Mouse (Mus musculus): ENCODE measurements around the gene Hba-x. TPM values are rescaled to one million over a fixed set of nuclear protein-coding genes. Genes with fewer than 3 reads are reported as not detected.
A peak's percentile ranks its signal among the peaks of the same experiment; 100 is the strongest.

The Hba-x gene
- total RNA-seq, 1 experiment from 2014 or later = not detected

DNA sequence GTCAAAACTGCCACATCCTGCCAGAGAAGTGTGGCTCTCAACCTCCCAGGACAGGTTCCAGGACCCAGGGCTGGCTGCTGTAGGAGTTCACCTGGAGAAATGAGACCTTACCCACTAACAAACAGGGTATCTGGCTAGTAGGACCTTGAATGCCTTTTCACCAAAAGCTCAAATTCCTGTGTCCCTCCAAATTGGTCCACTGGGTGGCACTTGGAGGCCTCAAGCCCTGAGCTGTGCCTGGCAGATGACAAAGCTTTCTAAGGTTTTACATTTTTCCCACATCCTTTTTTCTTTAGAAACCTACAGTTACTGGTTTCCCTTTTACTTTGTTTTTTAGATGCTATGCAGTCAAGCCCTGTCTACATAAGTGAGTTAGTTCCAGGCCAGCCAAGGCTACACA lies 29.1 kb upstream of the Hba-x start:
- ATAC-seq (replicated peaks; ENCODE audit: low read depth, poor library complexity, severe bottlenecking) = peak; percentile 63

DNA sequence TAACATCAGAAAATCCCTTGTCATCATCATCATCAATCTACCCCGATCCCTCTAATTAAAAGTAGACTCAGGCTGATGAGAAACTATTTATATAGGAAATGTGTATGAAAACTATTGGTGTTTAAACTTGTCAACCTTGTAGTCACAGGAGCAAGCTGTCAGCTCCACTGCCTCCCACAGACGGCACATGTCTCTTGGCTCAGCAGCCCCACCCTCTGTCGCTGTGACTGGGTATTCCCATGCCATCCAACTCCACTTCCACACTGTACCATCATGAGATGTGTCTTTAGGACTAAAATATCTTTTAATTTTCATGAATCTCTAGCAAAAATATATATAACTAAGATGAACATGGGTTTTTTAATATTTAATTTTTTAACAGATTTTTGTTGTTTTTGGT lies 27.9 kb upstream of the Hba-x start:
- ATAC-seq (replicated peaks; ENCODE audit: low read depth, poor library complexity, severe bottlenecking) = no peak

DNA sequence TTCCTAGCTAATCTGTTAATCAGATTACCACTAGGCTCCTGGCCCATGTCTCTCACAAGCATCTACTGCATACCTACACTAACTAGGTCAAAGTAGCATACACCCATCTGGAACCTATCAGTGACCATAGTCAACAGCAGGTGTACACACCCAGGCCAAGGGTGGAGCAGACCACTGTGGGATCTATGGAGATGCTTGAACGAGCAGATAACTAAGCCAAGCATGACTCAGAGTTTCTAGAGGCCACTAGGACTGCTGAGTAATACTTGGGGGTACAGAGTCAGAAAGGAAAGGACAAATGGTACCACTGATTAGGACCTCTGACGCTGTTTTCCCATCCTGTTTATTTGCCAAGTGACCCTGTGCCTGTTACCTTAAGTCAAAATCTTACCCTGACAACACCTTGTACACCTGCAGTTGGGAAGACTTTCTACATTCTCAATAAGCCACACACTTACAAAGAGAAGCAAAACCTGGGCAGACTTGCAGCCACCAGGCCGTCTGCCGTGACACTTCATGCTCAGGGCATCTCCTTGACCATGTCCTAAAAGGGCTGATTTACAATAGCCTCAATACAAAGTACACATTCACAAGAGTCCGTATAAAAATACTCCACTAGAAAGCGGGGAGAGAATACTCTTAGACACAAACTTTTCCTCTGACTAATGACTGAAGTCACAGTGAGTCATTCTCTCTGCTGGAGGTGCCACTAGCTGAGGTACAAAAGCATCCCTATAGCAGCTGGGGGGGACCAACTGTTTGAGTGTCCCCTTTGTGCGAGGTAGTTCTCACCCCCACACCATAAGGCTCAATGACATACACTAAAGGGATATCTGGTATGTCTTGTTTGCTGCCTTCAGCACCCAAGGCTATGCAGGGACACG lies 25.1 kb upstream of the Hba-x start:
- ATAC-seq (replicated peaks; ENCODE audit: low read depth, poor library complexity, severe bottlenecking) = peak; percentile 44

DNA sequence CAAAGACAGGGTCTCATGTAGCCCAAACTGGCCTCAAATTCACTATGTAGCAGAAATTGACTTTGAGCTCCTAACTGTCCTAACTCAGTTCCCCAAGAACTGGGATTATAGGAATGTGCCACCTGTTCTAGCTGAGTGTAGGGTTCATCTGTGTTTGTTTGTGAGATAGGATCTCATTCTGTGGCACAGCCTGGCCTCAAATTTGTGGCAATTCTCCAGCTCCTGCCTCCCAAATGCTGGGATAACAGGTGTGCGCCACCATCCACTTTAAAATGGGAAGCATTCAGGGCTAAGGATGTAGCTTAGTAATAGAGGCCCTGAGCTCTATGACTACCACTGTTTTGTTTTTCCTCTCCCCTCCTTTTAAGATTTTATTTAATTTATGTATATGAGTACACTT lies 23.1 kb upstream of the Hba-x start:
- ATAC-seq (replicated peaks; ENCODE audit: low read depth, poor library complexity, severe bottlenecking) = no peak

DNA sequence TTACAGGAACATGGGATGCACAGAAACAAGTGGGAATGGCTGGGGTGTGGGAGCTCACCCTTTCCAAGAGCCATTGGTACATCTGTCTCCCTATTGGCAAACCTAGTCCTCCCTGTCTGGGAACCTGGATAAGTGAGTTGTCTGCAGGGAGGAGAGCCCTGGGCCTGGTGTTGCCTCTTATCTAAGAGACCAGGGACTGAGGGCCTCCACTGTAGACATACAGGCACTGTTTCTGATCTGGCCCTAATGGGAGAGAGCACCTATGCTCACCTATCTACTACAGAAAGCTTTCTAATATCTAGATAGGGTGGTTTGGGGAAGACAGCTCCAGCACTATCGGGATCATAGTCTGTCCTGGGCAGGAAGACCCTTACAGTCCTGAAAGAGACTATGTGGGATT lies 20.1 kb upstream of the Hba-x start:
- ATAC-seq (replicated peaks; ENCODE audit: low read depth, poor library complexity, severe bottlenecking) = no peak

DNA sequence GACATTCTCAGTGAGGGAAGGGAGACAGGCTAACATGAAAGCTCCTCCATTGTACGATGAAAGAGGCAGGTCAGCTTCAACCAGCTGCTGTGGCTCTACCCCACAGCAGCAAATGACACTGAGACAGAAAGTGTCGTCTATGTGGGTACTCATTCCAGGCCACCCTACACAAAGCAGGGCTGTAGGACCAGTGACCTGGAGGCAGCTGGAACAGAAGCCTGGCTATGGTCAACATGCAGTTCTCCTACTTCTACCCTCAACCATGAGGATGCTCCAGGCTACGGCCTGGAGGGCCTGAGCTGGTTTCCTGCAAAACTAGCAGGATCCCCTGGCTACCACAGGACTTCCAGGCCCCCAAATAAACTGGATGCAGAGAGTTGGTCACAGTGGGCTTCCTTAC lies 19.6 kb upstream of the Hba-x start:
- ATAC-seq (replicated peaks; ENCODE audit: low read depth, poor library complexity, severe bottlenecking) = no peak

DNA sequence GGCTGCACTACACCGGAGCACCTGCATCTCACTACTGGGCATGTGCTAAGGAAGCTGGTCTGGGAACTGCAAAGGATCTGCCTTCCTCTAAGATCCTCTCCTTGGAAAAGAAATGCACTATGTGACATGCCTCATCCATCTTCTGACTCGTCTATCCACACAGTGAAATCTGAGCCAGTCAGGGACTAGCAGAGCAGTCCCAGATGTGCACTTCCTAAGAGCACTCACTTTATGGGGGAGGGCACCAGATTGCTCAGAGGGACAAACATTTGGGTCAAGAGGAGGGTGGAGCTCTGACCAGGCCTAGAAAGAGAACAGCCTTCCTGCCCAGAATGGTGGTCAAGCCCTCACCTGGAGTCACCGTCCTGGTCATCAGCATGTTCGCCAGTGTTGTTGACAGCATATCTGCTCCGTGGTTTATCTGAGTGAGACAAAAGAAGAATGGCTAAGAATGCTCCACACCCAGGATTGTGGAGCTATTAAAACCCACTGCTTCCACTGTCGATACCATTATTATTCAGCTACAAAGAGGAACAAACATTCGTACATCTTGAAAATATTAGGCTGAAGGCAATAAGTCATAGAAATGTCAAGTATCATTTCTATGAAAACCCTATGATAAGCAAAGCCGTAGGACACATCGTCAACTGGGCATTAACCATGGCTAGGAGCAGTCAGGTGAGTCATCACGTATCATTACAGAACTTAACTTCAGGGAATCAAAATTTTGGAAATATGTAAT lies 13.4 kb upstream of the Hba-x start:
- ATAC-seq (replicated peaks; ENCODE audit: low read depth, poor library complexity, severe bottlenecking) = no peak

DNA sequence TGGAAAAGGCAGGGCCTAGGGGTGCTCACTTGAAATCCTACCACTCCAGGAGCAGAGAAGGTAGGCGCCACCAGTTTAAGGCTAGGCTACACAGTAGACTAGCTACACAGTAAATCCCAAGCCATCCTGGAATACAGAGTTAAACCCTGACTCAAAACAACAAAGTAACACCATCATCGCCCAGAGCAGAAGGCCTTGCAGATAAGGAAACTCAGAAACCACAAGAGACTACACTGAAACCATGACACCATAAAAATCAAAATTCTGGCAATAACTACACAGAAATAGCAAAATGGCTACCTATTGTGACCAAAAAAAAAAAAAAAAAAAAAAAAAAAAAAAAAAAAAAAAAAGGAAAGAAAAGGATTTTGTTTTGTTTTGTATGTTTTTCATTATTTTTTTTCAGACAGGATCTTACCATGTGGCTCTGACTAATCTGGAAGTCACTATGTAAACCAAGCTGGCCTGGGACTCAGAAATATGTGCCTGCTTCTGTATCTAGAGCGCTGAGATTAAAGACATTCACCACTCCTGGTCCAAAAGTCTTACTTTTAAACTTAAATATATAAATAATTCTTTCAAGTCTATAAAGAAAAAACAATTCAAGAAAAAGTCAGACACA lies 11.0 kb upstream of the Hba-x start:
- peak; percentile 79 for ATAC-seq (replicated peaks; ENCODE audit: low read depth, poor library complexity, severe bottlenecking)

DNA sequence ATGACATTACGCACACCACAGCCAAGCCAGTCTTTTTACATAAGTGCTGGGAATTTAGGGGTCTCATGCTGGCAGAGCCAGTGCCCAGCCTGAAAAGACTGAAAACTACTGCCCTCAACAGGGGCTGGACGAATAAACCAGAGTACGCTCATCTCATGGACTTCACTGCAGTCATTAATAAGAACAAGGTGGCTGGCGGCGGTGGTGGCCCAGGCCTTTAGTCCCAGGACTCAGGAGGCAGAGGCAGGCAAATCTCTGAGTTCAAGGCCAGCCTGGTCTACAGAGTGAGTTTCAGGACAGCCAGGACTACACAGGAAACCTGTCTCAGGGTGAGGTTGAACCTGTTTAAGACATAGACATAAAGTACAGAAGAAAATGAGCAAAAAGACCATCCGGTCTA lies 10.0 kb upstream of the Hba-x start:
- ATAC-seq (replicated peaks; ENCODE audit: low read depth, poor library complexity, severe bottlenecking) = no peak

DNA sequence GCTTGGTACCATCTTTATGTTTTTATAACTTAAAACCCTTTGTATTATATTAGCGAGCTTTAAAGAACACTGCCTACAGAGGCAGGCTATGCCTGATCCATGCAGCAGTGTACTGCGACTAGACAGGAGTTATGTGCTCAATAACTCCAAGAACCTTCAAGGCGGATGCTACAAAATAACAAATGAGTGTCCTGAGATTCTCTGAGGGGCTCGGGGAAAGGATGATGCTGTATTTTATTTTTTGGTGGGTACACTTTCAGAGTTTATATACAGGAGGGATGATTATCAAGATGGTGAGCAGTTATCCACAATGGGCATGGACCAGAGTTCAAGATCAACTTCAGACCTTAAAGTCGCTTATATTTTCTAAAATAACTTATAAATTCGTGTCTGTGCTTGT lies 9.4 kb upstream of the Hba-x start:
- ATAC-seq (replicated peaks; ENCODE audit: low read depth, poor library complexity, severe bottlenecking) = no peak

DNA sequence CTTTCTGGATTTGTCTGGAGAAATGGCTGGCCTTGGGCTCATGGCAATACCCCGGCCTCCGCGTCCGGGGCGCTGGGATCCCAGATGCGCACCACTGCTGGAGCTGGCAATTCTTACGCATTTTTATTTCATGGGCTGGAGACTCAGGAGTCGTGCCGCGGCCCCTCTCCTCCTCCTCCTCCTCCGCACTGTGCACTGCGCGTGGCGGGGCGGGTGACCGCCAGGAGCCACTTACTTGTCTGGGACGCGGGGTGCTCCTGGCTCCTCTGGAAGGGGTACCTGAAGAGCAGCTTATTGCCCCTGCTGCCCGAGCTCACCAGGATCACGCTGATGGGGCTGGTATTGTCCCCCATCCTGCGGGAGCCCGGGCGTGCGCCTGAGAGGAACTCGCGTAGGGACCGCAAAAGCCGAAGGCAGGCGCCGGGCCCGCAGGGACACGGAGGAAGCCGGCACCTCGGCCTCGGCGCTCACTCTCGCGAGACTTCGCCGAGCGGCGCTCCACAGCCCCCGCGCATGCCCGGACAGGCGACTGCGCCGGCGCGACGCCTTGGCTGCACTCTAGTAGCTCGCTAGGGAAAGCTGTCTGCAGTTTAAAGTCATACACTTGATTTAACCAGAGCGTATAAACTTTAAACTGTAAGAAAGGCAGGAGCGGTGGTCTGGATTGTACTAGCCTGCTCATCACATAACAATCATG lies 8.9 kb upstream of the Hba-x start, which contains the start of gene Nprl3:
Gene Nprl3 (minus strand): TSS at position 520 of the 697 bp plus-strand sequence.
- peak; percentile 76 for ATAC-seq (replicated peaks; ENCODE audit: low read depth, poor library complexity, severe bottlenecking)

DNA sequence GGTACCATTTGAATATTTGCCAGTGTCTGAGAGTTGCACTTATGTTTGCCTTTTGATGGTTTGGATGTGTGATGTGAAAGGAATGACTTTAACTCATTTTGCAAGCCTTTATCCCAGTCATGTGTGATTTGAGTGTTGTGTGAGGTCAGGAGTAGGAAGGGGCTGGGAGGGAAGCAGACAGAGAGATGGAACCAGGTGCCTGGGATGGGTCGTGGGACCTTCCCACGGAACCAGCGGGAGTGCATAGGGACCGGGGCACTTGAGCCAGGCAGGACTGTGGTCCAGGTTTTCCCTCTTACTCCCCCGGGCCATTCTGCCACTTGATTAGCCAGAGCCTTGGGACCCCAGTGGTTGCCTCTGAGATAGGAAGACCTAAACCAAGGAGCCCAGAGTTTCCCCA lies 8.2 kb upstream of the Hba-x start:
- ATAC-seq (replicated peaks; ENCODE audit: low read depth, poor library complexity, severe bottlenecking) = no peak

DNA sequence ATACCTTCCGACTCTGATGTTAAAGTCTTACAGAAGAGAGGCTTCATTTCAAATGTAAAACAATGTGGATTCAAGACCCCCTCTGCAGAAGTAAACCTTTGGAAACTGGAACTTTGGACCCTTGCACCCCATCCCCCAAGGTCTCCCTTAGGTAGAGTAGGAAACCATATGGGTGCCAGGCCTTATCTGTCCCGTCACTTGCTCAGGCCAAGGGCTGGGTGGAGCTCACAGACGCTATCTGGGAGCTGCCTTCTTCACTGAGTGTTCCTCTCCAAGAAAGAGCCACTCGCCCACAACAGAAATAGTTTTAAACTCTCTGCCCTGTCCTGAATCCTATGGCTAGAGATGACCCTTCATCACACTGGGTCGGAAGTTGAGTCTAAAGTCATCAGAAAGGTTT lies 7.2 kb upstream of the Hba-x start:
- no peak for ATAC-seq (replicated peaks; ENCODE audit: low read depth, poor library complexity, severe bottlenecking)

DNA sequence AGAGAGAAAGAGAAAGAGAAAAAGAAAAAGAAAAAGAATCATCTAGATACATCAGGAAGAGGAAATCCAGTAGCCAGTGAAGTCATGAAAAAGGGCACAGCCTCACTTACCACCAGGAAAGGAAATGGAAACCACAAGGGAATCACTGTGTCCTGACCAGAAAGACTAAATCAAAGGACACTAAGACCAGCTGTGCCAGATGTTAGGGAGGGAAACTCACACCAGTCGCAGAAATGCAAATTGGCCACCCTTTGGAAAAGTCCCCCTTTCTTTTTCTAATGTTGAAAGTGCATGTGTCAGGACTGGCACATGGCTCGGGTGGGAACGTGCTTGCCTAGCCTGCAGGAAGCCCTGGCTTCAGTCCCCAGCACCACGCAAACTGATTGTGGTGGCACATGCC lies 5.0 kb upstream of the Hba-x start:
- peak; percentile 37 for ATAC-seq (replicated peaks; ENCODE audit: low read depth, poor library complexity, severe bottlenecking)

DNA sequence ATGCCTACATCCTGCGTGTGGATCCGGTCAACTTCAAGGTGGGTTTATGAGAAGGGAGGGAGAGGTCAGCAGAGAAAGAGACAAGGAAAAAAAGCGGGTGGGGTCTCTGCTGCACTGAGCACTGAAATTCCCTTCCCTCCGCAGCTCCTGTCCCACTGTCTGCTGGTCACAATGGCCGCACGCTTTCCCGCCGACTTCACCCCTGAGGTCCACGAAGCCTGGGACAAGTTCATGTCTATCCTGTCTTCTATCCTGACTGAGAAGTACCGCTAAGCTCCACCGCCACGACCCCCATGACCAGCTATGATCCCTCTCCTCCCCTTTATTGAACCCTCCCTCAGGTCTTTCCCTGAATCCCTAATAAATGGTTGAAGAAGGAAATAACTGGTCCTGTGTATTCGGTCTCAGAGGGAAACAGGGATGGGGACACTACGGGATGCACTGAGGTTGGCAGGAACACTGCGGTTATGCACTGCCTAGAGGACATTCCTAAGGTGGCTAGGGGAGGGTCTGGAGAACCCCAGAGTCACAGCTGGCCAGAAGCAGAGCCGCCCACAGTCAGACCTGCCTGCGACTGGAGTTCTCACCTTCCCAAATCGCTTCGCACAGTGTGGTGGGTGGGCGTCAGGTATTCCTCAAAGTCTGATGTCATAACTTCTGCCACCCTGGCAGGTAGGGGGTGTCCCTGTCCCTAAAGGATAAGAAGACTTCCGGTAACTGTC lies 1.7 kb downstream of the Hba-x start:
- ATAC-seq (replicated peaks; ENCODE audit: low read depth, poor library complexity, severe bottlenecking) = no peak

DNA sequence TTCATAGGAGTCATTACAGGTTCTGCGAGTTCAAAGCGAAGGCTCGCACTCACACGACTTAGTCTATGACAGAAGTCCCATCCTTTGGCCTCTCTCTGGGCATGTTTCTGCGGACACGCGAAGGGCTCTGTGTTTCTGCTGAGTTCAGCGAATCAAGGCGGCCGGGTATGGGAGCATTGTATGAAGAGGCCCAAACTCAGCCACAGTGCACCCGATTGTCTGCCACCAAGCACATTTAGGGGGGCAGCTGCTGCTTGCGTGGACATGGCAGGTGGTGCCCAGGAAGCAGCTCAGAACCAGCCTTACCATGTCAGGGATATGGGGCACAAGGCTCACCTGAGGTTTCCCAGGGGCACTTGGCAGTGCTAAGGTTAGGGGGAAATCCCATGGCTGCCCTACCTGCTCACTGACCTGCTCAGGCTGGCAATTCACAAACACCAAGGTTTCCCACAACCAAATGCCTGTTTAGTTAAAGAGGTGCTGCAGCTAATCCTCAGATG lies 2.3 kb downstream of the Hba-x start:
- ATAC-seq (replicated peaks; ENCODE audit: low read depth, poor library complexity, severe bottlenecking) = no peak

DNA sequence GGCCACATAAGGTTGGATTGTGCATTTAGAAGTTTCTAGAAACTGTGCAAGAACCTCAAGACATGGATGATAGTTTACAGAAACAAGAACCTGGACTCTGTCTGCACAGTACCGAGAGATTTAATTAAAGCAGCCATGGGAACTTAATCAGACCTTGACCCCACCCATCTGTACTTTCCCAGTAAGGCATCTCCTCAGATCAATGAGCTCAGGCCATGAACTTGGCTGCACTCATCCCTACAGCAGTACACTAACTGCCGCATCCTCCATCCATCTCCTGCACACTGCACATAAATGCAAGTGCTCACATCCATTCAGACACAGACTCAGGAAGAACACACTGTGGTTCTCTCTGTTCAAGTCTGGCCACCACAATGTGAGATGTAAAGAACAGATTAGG lies 4.4 kb downstream of the Hba-x start:
- ATAC-seq (replicated peaks; ENCODE audit: low read depth, poor library complexity, severe bottlenecking) = no peak

DNA sequence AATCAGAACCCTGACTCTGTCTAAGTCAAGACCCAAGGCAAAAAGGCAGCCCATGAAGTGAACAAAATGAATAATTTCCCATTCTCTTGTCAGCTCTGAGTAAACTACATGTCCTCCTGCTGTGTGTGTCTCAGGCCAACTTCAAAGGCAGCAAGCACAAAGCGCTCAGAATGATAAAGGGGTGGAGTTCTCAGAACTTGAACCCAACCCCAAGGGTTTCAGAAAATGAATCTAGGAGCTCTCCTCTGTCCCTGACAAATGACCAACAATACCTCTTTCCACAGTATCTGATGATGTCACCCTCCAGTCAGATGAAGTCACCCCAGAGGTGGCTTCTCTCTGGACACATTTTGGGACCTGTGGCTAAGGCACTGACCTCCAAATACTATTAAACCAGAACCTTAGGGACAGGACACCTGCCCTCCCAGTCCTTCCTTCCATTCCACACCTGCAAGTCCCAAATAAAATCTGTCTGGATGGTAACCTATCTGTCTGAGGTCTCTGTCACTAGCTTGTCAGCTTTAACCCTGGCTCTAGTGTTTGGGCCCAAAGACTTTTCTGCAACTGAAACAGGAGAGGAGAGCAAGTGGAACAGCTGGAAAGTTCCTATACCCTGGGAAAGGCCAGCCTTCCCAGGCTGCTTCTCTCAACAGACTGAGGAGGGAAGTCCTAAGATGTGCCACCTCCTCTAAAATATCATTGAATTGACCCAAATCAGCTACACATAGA lies 5.4 kb downstream of the Hba-x start:
- ATAC-seq (replicated peaks; ENCODE audit: low read depth, poor library complexity, severe bottlenecking) = no peak
